Mouse (Mus musculus): ENCODE measurements around the gene Hist3h2a. TPM values are rescaled to one million over a fixed set of nuclear protein-coding genes. Genes with fewer than 3 reads are reported as not detected.

Hist3h2a gene
- total RNA-seq, 4 experiments from 2014 or later: 18.8 to 28.5 (median 26.2) TPM

DNA sequence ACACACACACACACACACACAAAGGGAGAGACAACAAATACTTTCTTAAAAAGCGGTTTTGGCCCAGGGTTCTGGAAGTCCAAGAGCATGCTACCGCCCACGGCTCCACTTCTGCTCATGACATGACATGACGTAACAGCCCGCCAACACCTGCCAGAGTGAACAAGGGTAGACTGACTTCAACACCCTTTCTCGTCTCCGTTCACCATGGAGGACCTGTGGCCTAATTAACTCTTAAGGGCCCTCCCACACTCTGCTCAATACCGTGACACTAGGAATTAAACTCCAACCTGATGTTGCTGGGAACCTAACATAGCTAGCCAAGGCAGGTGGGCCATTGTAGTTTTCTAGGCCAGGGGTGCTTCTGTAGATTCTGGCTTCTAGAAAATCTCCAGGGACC, 14.5 kb downstream of the Hist3h2a start:
- DNase-seq: no peak

GRCm38 (mm10) chr11:58969659-58970058, 15.2 kb downstream of the Hist3h2a start:
- no peak for DNase-seq

DNA sequence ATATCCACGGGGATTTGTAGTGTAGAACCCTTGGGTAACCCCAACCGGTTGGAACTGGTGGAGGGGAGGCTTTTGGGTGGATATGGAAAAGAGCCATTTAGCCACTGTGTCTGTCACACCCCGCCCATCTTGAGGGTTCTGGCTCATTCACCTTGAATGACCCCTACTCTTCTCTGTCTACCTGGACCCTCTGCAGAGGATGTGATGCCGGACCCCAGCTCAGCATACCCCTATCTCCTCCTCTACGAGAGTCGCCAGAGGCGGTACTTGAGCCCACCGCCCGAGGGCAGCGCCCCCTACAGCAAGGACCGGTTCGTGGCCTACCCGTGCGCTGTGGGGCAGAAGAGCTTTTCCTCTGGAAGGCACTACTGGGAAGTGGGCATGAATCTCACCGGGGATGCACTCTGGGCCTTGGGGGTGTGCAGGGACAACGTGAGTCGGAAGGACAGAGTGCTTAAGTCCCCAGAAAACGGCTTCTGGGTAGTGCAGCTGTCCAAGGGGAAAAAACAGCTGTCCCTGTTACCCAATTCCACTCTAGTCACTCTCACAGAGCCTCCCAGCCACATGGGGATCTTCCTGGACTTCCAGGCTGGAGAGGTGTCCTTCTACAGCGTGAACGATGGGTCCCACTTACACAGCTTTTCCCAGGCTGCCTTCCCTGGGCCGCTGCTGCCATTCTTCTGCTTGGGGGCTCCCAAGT, 16.5 kb downstream of the Hist3h2a start:
- no peak for DNase-seq

DNA sequence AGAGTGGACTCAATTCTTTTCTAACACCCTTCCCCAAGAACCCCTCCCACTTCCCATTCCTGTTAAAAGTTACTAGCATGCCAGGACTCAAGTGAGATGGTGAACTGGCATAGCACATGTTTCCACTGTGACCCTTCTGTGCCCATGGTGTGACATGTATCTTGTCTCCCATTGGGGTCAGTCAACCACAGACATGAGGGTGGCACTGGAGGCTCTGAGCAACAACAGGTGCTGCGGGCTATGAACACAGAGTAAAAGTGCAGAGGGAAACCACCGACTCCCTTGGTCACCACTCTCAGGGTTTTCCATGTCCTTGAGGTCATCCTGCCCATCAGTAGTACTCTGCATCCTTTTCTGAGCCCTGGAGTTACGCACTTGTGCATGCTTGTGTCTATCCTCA, 17.3 kb downstream of the Hist3h2a start:
- DNase-seq: no peak

- no peak for DNase-seq
Observed at GRCm38 (mm10) chr11:58974414-58974813, 19.9 kb downstream of the Hist3h2a start.

DNA sequence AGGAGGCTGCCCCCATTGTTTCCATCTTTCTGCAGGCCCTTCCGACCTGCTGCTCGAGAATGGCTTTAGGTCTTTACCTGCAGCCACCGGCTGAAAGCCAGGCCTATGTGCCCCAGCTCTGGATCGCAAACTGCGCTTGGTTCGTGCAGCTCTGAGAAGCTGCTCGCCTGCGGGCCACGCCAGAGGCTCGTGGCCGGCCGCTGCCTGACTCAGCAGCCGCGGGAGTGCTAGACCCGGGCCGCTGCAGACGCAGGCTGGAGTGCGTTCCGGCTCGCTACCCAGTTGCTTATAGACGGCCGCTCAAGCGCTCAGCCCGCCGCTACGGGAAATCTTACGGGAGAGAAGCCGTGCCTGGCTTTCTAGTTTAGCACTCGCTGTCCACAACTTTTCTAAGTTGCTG, 22.7 kb downstream of the Hist3h2a start:
- DNase-seq: no peak

GRCm38 (mm10) chr11:58977607-58978026, 23.1 kb downstream of the Hist3h2a start:
- DNase-seq: no peak

DNA sequence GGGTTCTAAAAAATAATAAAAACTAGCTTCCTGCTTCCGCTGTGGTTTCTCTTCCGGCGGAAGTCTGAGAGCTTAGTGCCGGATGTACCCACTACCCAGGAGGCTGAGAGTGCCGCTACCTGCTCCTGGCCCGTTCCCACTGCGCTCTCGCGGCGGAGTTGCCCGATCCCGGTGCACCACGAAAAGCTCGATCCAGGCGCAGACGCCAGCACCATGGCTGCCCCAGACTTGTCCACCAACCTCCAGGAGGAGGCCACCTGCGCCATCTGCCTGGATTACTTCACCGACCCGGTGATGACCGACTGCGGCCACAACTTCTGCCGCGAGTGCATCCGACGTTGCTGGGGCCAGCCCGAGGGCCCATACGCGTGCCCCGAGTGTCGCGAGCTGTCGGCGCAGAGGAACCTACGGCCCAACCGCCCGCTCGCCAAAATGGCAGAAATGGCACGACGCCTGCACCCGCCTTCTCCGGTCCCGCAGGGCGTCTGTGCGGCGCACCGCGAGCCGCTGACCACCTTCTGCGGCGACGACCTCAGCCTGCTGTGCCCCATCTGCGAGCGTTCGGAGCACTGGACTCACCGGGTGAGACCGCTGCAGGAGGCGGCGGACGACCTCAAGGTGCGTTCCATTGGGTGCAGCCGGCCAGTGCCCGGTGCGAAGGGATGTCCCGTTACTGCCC, 23.7 kb downstream of the Hist3h2a start, which contains the start of gene Trim11:
TSS of gene Trim11 (plus strand) at position 67 of the 679 bp plus-strand sequence.
- DNase-seq: no peak

DNA sequence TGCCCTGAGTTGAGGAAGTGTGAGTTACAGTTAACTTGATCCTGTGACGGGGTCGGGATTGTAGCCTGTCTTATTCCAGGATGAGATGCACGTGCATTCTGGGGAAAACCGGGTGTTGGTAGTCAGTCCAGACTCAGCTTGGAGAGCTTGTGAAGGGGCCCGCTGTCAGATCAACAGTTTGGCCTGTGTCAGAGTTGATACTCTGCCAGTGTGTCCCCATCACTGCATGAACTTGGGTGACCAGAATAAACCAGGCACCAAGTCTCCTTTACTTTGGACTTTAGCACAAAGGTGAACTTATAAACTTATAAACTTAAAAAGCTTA, 24.2 kb downstream of the Hist3h2a start:
- DNase-seq: no peak

DNA sequence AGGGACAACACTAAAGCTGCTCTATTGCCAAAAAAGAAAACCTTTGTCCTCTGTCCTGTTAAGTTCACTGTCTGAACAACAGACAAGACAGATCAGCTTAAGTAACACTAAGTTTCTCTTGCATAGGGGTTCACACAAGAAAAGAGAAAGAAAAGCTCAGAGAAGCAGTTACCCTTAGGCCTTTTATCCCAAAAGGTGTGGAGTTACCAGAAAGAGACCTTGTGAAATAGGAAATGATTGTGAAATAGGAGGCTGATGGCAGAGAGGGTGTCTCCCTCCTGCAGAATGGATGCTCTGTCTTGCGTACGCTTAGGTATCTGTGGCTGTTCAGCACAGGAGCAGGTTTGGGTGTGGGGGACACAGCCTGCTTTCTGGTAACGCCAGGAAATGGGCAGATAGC, 24.7 kb downstream of the Hist3h2a start:
- no peak for DNase-seq

- DNase-seq: no peak
Observed at GRCm38 (mm10) chr11:58979661-58980060, 25.2 kb downstream of the Hist3h2a start.

- no peak for DNase-seq
Observed at GRCm38 (mm10) chr11:58980381-58980990, 26.0 kb downstream of the Hist3h2a start.

GRCm38 (mm10) chr11:58981541-58982447, 27.3 kb downstream of the Hist3h2a start:
- DNase-seq: no peak

GRCm38 (mm10) chr11:58982471-58983097, 28.1 kb downstream of the Hist3h2a start:
- no peak for DNase-seq

DNA sequence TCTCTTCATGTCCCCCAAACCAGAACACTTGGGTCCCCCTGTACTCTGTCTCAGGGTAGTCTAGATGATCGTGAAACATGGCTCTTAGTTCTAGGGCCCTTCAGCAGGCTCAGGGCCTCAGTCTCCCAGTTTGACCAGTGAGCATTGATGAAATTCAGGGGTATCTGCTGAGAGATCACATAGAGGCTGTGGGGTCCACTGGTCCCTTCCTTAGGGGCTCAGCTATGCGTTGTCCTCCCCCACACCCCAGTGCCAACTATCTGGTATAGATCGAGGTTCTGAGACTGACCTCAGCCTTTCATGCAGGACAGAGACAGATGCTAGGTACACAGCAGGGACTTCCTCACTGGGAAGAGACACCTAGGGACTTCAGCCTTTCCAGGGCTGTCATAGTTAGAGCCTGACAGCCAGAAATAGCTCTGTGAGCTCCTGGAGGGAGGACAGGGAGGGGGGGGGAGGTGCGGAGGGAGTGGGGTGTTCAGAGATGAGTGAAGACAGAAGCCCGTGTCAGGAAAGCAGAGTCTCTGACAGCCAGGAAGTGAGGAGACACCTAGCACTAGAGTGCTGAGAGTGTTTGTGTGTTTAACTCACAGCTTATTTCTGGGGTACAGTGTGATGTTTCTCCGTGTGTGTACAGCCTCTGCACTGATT, 29.3 kb downstream of the Hist3h2a start:
- no peak for DNase-seq

GRCm38 (mm10) chr11:58984657-58985056, 30.2 kb downstream of the Hist3h2a start:
- no peak for DNase-seq

- no peak for DNase-seq
Observed at GRCm38 (mm10) chr11:58985299-58985917, 30.9 kb downstream of the Hist3h2a start.

GRCm38 (mm10) chr11:58989166-58989565, 34.7 kb downstream of the Hist3h2a start:
- no peak for DNase-seq

DNA sequence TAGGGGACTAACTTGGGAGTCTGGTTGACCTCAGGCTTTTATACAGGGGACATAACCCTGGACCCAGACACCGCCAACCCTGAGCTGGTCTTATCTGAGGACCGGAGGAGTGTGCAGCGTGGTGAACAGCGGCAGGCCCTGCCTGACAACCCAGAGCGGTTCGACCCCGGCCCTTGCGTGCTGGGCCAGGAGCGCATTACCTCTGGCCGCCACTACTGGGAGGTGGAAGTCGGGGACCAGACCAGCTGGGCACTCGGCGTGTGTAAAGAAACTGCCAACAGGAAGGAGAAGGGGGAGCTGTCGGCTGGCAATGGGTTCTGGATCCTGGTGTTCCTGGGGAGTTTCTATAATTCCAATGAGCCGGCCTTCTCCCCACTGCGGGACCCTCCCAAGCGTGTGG, 35.7 kb downstream of the Hist3h2a start:
- no peak for DNase-seq

GRCm38 (mm10) chr11:58990794-58991193, 36.3 kb downstream of the Hist3h2a start:
- DNase-seq: no peak

GRCm38 (mm10) chr11:58991911-58992310, 37.4 kb downstream of the Hist3h2a start:
- DNase-seq: no peak
